Mouse (Mus musculus): Measurements from ENCODE around the gene Mettl27.
A peak's percentile ranks its signal among the peaks of the same experiment; 100 is the strongest.
"Not testable (repeated sequence)": the region's sequence is repeated elsewhere in the genome, so short reads cannot be mapped to it uniquely, and the experiment has no call there.

The Mettl27 gene

DNA sequence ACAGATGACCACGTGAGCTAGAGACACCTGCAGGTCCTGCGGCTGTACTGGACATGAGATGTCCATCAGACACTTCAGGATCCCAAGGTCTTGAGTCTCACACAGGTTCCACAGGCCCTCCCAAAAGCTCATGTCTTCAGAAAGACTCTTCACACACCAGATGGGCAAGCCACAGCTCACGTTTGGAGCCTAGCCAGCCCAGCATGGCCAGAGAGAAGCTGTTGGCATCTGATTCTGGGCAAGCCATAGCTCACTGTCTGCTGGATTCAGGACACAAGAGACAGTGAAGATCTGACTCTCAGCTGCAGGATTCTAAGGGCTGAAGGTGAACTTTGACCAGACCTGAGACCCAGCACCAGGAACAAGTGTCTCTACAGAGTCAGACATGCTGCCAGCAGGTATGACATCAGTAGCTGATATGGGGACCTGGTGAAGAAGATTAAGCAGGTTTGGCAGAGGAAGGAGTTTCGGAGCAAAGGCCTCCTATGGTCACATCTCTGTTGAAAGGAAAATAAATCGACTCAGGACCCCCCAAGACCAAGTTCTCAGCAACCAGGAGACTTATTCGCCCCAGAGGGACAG, 12.0 kb upstream of the Mettl27 start:
- no peak for DNase-seq (ENCODE audit: low read depth, low spot score)

DNA sequence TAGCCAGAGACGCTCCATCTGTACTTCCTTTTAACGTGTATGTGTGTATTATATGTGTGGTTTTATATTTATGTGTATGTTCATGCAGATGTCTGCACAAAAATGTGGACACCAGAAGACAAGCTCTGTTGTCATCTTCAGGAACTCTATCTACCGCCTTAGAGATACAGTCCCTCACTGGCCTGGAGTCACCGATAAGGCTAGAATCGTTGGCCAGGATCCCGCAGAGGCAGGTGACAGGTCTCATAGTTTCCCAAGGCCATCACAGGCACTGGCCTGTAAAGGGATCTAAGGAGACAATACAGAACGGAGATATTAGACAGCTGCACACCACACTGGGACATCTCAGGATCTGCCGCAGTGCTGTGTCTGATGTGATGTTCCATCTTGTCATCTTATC, 11.1 kb upstream of the Mettl27 start:
- DNase-seq (ENCODE audit: low read depth, low spot score): no peak

DNA sequence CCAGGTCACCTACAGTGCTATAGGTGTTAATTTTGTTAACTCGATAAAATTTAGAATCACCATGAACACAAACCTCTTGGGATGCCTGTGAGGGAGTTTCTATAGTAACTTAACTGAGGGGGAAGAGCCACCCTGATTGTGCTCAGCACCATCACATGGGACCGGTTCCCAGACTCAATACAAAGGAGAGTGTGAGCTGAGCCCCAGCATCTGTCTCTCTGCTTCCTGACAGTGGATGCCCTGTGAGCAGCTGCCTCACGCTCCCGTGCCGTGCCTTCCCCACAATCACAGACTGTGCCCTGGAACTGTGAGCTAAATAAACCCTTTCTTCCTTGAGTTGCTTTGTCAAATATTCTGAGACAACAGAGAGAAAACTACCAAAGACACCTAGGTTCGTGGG, 9.0 kb upstream of the Mettl27 start:
- DNase-seq (ENCODE audit: low read depth, low spot score): no peak

DNA sequence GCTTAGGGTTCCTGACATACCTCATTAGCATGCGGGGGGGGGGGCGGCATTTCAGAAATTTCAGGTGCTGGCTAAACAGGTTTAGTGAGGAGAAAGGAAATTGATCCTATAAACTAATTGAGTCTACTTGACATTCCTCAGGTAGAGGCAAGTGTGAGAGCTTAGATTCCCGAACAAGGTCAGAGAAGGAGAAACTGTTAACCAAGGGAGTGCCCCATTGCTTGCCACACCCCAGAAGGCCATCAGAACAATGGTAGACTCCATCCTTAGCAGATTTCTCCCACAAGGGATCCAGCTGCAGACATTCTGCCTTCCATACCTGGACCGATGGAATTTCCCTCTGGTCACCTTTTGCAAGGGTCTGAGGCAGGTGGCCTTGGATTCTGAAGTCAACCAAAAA, 5.4 kb upstream of the Mettl27 start:
- DNase-seq (ENCODE audit: low read depth, low spot score): no peak

DNA sequence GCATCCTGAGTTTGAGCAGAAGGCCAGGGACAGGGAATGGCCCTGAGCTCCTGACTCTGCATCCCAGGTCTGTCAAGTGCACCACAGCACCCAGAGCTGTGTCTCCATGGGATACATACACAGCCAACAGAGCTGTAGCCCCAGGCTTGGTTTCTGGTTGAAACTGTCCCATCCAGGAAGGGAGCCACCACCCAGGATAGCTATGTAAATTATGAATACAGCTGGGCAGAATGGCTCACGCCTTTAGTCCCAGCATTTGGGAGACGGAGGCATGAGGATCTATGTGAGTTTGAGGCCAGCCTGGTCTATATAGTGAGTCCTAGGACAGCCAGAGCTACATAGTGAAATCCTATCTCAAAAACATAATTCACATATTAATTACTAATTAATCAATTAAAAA, 2.2 kb upstream of the Mettl27 start:
- DNase-seq (ENCODE audit: low read depth, low spot score): no peak

DNA sequence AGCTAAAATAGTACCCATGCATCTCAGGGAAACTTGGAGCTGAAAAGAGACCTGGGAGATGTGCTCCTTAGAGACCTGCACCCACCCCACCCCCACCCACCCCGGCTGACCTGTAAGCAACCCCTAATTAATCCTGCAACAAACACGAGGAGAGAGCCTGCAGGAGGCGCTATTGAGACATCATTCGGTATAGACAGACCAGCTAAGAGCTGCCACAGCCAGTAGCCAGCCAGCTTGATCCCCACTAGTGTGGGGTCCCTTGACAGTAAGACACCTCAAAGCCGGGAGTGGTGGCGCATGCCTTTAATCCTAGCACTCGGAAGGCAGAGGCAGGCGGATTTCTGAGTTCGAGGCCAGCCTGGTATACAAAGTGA, 722 bp downstream of the Mettl27 start:
- DNase-seq (ENCODE audit: low read depth, low spot score): peak; percentile 56

DNA sequence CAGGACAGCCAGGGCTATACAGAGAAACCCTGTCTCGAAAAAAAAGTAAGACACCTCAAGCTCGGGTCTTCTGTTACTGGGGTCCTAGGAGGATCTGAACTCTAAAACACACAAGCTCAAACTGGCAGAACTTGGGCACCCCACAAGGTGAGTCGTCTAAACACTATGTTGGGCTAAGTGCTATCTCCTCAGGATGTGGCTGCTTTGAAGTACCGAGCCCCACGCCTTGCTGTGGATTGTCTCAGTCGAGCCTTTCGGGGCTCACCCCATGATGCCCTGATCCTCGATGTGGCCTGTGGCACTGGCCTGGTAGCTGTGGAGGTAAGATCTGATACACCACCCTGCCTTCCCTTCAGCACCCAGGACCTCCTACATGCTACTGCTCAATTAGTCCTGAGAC, 1.1 kb downstream of the Mettl27 start:
- DNase-seq (ENCODE audit: low read depth, low spot score): no peak

DNA sequence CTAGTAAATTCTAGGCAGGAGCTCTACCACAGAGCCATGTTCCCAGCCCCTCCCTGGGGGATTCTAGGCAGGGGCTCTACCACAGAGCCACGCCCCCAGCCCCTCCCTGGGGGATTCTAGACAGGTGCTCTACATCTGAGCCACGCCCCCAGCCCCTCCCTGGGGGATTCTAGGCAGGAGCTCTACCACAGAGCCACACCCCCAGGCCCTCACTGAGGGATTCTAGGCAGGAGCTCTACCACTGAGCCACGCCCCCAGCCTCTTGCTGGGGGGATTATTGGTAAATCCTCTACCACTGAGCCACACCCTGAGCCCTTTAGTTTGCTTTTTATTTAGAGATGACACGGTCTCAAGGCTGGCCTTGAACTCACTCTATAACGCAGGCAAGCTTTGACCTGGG, 1.5 kb downstream of the Mettl27 start:
- not testable (repeated sequence) for DNase-seq (ENCODE audit: low read depth, low spot score)

DNA sequence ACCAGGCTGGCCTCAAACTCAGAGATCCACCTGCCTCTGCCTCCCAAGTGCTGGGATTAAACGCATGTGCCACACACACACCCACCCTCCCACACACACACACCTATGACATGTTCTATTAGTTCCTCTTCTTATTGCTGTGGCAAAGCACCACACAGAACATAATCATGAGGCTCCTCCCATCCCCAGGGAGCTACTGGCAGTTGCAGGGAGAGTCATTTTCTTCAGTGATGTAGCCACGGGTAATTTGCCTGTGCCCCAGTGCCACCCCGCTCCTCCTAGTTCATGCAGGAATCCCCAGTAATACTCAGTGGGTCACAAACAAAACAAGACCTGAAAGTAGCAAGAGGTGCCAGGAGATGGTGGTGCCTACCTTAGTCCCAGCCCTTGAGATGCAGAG, 2.5 kb downstream of the Mettl27 start:
- DNase-seq (ENCODE audit: low read depth, low spot score): no peak

DNA sequence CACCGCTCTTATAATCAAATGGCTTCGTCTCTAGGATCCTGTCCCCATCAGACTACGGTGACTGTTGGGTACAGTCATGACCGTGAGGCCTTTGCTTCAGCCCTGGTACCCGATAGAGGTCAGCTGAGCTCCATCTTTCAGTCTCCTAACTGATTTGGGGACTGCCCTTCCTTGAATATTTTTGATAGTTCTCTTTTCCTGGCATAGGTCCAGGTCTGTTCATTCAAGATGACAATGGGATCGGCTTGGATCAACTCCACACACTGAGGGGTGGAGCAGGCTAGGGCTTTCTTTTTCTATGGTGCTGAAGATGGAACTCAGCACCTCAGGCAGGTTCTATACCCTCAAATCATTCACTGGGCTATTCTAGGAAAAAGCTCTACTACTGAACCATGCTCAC, 3.9 kb downstream of the Mettl27 start:
- DNase-seq (ENCODE audit: low read depth, low spot score): no peak

DNA sequence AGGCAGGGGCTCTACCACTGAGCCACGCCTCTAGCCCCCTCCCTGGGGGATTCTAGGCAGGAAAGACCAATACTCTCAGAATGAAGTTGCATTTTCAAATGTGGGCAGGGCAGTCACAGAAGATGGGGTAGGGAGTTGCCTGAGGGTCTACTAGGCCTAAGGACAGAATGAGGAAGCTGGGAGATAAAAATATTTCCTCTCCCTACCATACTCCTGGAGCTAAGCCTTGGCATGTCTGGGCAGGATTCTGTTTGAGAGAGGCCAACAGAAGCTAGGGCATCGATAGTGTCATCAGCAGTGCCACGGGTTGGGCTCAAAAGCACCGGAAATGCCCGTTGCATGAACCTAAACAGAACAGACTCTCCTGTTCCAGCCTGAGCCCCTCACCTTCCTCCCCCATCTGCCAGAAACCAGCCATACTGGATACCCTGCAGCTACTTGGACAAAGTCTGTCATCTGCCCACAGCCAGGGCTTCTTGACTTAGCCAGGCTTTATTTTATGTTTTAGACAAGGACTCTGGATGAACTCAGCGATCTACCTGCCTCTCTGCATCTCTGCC, 4.5 kb downstream of the Mettl27 start:
- no peak for DNase-seq (ENCODE audit: low read depth, low spot score)

DNA sequence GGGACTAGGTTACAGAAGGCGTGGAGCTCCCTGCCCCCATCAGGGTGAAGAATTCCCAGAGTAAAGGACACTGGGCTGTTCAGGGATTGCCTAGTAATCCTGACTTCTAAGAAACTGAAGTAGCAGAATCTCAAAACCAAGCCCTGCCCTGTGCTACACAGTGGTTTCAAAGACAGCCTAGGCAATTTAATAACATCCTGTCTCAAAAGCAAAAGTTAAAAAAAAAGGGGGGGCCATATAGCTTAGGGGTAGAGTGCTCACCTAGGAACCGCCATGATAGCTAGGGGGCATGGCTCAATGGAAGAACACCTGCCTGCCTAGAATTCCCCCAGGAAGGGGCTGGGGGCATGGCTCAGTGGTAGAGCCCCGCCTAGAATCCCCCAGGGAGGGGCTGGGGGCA, 6.9 kb downstream of the Mettl27 start:
- no peak for DNase-seq (ENCODE audit: low read depth, low spot score)

DNA sequence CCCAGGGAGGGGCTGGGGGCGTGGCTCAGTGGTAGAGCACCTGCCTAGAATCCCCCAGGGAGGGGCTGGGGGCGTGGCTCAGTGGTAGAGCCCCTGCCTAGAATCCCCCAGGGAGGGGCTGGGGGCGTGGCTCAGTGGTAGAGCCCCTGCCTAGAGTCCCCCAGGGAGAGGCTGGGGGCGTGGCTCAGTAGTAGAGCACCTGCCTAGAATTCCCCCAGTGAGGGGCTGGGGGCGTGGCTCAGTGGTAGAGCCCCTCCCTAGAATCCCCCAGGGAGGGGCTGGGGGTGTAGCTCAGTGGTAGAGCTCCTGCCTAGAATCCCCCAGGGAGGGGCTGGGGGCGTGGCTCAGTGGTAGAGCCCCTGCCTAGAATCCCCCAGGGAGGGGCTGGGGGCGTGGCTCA, 7.4 kb downstream of the Mettl27 start:
- DNase-seq (ENCODE audit: low read depth, low spot score): not testable (repeated sequence)

DNA sequence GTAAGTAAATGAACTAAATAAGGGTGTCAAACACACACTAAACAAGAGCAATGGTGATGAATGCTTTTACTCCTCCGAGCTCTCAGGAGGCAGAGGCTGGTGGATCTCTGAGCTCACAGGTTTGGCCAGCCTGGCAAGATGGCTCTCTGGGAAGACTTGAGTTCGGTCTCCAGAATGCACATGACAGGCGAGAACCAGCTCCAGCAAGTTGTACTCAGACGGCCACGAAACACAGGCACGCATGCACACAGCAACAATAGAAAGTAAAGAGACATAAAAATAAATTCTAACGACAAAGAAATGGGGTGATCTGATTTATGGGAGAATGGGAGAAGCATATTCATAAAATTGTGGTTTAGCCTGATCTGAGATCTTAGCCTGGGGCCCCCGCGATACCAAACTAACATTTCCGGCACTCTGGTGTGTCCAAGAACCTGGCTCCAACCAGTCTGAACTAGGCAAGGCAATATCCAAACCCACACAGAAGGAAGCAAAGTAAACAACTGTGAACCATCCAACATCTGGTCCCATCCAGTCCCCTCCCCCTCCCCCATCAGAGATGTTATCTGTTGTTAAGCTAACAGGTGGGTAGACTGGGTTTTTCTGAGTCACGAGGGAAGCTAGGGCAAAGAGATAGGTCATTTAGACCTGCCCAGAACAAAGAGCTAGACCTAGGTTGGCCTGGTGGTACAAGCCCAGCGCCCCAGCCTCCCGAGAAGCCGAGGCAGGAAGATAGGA, 9.5 kb downstream of the Mettl27 start:
- no peak for DNase-seq (ENCODE audit: low read depth, low spot score)

DNA sequence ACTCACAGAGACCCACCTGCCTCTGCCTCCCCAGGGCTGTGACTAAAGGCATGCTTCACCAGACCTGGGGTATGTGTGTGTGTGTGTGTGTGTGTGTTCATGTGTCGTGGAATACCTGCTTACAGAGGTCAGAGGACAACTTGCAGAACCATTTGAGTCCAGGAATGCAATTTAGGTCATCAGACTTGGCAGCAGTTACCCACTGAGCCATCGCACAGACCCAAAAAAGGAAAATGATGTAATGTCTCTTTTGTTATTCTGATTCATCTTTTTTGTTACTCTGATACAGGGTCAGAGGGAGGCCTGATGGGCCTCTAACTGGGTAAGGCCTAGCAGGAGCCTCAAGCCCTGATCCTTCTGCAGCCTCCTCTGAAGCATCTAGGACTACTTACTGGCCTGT, 10.6 kb downstream of the Mettl27 start:
- DNase-seq (ENCODE audit: low read depth, low spot score): no peak

DNA sequence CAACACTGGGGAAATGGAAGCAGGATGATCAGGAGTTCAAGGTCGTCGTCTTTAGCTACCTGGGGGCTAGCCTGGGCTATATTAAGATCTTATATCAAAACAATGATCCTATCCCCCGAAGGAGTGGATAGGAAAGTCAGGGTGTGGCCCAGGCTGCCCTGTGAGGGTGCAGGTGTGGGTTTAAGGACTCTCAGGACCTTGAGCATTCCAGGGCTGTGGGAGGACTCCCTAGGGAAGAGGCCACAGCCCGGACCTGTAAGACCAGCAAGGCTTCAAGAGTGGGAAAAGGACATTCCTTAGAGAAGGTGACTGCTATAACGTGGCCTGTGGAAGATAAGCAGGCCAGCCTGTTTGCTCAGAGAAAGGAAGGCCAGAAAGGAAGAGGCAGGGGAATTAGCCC, 12.0 kb downstream of the Mettl27 start:
- DNase-seq (ENCODE audit: low read depth, low spot score): no peak

DNA sequence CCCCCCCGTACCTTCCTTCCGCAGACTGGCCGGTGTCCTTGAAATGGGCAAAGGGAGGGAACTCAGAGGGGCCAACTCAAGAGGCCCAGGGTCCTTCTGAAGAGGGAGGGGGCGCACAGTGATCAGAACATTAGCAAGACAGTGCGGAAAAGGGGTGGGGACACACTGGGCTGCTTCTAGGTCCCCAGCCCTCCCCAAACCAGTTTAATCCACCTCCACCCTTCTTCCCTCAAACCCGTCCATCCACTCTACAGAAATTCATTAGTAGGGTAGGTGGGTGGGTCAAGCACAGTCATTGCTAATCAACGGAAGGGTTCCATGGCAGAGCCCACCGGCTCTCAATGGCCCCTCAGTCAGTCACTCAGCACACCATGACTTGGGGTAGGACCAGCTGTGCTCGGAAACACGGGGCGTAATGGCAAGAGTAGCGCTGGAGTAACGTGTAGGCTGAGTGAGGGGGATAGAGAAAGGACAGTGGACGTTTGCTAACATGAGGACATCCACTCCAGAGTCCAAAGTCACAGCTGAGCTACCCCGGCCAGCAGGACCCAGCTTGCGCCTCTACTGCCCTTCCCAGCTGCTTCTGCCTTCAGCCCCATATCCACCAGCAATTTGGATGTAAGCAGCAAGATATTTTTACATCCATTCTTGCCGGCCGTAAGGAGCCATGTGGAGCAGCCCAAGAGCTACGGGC, 13.2 kb downstream of the Mettl27 start:
- no peak for DNase-seq (ENCODE audit: low read depth, low spot score)

DNA sequence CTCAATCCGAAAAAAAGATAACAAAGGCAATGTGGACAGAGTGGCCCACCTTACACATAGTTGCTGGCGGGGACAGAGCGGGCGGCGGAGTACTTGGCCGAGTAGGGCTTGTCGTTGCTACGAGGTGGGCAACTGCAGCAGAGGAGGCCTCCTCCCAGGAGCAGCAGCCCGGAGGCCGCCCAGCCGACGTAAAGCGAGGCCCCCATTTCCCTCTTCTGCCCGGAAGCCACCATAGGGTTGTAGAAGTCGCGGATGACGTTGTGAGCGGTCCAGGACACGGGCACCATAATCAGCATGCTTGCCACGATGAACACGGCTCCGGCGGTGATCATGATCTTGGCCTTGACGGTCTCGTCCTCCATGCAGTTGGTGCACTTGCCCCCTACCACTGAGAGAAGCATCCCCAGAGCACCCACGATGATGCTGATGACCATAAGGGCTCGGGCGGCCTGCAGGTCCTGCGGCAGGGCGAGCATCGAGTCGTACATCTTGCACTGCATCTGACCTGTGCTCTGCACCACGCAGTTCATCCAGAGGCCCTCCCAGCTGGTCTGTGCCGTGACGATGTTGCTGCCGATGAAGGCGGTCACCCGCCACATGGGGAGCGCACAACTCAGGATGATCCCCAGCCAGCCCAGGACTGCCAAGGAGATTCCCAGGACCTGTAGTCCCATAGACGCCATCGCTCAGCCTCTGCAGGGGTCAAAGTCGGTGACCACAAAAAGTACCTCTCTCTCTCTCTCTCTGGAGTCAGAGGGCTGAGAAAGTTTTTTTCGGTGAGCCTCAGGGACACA, 14.1 kb downstream of the Mettl27 start:
- DNase-seq (ENCODE audit: low read depth, low spot score): no peak

DNA sequence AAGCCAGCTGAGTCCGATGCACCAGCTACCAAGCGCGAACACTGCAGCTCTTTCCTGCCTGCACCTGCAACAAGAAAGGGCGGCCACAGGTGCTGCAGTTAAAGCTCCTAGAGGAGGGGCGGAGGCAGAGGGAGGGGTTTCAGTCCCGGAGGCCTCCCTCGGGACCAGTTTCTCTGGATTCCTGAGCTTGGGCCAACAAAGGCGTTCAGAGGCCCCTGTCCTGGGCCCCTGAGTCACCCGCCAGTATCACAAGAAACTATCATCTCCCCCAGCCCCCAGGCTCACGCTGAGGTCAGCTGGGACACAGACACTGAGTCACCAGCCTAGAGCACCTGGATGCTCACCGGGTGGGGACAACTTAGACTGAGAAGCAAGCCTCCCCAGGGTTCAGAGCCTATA, 14.7 kb downstream of the Mettl27 start, which contains the start of gene Cldn4:
Cldn4 (minus strand) TSS at position 78 of the 399 bp plus-strand sequence.
- DNase-seq (ENCODE audit: low read depth, low spot score): no peak

DNA sequence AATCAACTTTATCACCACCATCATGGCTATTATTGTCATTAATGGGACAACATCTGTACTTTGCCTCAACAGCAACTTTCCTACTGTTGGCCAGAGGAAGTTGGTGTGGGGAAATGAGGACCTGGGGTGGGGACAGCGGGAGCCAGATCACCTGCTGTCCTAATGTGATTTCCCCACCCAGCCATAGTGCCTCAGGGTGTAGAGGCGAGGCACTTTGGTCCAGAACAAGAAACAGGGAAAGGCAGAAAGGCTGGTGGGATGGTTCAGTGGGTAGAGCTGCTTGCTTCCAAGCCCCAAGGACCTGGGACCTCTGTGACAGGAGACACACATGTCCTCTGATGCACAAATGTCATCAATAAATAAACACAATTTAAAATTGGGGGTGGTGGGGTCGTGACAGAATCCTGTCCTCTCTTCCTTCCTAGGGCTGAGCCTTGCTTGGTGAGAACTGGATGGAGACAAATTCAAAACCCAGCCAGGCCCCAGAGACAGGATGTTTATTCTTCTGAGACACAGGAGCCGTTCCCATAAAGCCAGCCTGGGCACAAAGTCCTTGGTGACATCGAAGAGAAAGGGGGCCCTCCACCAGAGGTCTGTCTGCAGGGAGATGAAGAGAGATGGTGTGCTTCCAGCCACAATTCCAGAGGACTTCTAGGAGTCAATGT, 15.4 kb downstream of the Mettl27 start:
- no peak for DNase-seq (ENCODE audit: low read depth, low spot score)

DNA sequence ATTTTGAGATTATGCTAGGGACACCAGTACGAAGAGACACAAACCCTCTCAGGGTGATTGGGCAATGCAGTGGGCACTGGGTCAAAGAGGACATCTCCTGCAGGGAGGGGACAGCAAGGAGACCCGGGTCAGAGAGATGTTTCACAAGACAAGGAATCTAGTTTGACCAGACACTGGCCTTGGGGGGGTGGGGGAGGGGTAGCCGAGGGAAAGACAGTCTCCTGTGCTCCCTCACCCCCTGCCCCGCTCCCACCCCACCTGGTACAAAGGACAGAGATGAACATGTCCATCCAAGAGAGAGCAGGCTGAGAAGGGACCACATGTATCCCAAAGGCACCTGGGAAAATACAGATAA, 15.9 kb downstream of the Mettl27 start:
- DNase-seq (ENCODE audit: low read depth, low spot score): no peak
